Mouse (Mus musculus) embryonic facial prominence, embryonic 10.5 days (tissue): ENCODE results near the gene Rasal2. TPM values are rescaled to one million over a fixed set of nuclear protein-coding genes. Genes with fewer than 3 reads are reported as not detected.
"Not testable (repeated sequence)": the region's sequence is repeated elsewhere in the genome, so short reads cannot be mapped to it uniquely, and the experiment has no call there.

Experiments used
- DNase-seq: peaks from one replicate; pipeline ENCODE4 v3.0.0-alpha.2; 2017; ENCODE audit warnings: low spot score
- H3K27ac ChIP-seq: fragments of 300-500 bp; sonication (generic); replicated peaks from 2 replicates; pipeline ENCODE4 v1.5.1; 2016; ENCODE audit warnings: mild to moderate bottlenecking
- H3K27me3 ChIP-seq: fragments of 300-500 bp; sonication (generic); replicated peaks from 2 replicates; pipeline ENCODE4 v1.6.1; 2016; ENCODE audit warnings: low read depth, mild to moderate bottlenecking; ENCODE audit not compliant: poor library complexity, severe bottlenecking
- H3K36me3 ChIP-seq: fragments of 300-500 bp; sonication (generic); replicated peaks from 2 replicates; pipeline ENCODE4 v1.6.1; 2016; ENCODE audit warnings: mild to moderate bottlenecking, moderate library complexity
- H3K4me1 ChIP-seq: fragments of 300-500 bp; sonication (generic); 2 replicates; pipeline ENCODE4 v1.6.1; 2016
- H3K4me3 ChIP-seq: fragments of 300-500 bp; sonication (generic); 2 replicates; pipeline ENCODE4 v1.5.1; 2016; ENCODE audit warnings: mild to moderate bottlenecking, moderate library complexity
- H3K9me3 ChIP-seq: fragments of 300-500 bp; sonication (generic); 2 replicates; pipeline ENCODE4 v1.6.1; 2016; ENCODE audit warnings: mild to moderate bottlenecking
- WGBS: fragments of 180-500 bp; shearing (Covaris S2); methylation state at CpG from one replicate; pipeline ENCODE4 v1.1.7; 2016; 5-methylcytosine and 5-hydroxymethylcytosine counted together
- polyA plus RNA-seq: library from polyadenylated mRNA; unstranded; fragments of >200 nt; fragmentation: Nextera tagmentation; extraction: Ambion mirVana; gene quantifications from 2 replicates; pipeline ENCODE4 v1.2.1, GENCODE M21; 2016

The Rasal2 gene
- polyA plus RNA-seq, 1 experiment from 2014 or later, result 9.0 TPM

DNA sequence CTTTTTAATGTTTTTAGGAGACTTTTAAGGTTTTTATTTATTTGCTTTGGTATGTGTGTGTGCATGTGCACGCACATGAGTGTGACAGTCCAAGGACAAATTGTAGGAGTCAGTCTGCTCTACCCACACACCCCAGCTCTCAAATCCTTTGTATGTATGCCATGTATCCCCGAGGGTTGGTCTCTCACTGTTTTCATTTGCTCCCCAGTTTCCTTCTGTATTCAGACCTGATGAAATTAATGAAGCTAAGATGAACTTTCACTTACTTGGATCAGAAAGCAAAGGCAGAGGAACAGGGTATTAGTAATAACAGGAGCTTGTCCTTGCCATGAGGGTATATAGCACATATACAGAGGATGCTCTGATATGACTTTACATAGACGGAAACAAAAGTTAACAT is 165.1 kb downstream of the Rasal2 start:
- no peak overlapping the region for H3K27ac ChIP-seq
- 85% methylated on average over 3 of the region's 3 CpGs for WGBS
- H3K36me3 ChIP-seq, result no peaks in the 10 kb centered on the region
- H3K9me3 ChIP-seq, result no peaks in the 10 kb centered on the region
- no peaks in the 10 kb centered on the region for H3K27me3 ChIP-seq
- H3K4me3 ChIP-seq, result no peak overlapping the region
- DNase-seq, result no peak
- peaks cover 12% of the 10 kb centered on the region for H3K4me1 ChIP-seq

DNA sequence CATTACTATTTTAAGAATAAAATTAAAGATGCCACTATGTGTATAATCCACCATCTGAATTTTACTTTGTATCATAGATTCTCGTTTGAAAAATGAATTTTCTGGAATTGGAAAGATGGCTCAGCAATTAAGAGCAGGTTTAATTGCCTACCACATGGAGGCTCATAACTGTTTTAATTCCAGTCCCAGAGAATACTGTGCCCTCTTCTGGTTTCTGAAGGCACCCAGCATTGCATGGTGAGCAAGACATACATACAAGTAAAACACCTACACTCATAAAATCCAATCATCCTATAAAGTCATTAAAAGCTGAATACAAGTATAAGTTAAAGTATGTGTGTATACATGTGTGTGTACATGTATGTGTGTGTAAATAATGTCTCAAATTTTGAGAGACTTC is 165.6 kb downstream of the Rasal2 start:
- H3K36me3 ChIP-seq, result no peaks in the 10 kb centered on the region
- no peaks in the 10 kb centered on the region for H3K9me3 ChIP-seq
- DNase-seq, result no peak
- peaks cover 12% of the 10 kb centered on the region for H3K4me1 ChIP-seq
- no peaks in the 10 kb centered on the region for H3K27me3 ChIP-seq
- no peak overlapping the region for H3K4me3 ChIP-seq
- WGBS, result 79% methylated on average over 1 of the region's 1 CpGs
- no peak overlapping the region for H3K27ac ChIP-seq

DNA sequence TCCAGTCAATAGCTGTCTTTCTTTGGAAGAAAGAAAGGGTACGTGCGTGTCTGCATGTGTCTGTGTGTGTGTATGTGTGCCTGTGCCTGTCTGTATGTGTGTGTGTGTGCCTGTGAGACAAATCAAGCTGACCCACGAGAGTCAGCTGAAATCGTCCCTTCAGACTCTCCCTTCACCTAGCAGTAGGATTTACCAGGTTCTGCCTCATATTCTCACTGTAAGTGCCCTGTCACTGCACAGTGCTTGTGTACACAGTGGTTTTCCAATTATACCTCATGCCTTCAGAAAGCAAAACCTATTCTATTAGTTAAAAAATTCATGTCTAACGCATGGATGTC is 168.0 kb downstream of the Rasal2 start:
- H3K4me3 ChIP-seq, result peak overlapping the region; percentile 28; the same call in 1 of the 2 replicates
- no peaks in the 10 kb centered on the region for H3K9me3 ChIP-seq
- no peaks in the 10 kb centered on the region for H3K36me3 ChIP-seq
- no peaks in the 10 kb centered on the region for H3K27me3 ChIP-seq
- no peak for DNase-seq
- peak overlapping the region; percentile 63 for H3K27ac ChIP-seq
- 51% methylated on average over 5 of the region's 5 CpGs for whole genome bisulfite sequencing
- peaks cover 12% of the 10 kb centered on the region for H3K4me1 ChIP-seq

DNA sequence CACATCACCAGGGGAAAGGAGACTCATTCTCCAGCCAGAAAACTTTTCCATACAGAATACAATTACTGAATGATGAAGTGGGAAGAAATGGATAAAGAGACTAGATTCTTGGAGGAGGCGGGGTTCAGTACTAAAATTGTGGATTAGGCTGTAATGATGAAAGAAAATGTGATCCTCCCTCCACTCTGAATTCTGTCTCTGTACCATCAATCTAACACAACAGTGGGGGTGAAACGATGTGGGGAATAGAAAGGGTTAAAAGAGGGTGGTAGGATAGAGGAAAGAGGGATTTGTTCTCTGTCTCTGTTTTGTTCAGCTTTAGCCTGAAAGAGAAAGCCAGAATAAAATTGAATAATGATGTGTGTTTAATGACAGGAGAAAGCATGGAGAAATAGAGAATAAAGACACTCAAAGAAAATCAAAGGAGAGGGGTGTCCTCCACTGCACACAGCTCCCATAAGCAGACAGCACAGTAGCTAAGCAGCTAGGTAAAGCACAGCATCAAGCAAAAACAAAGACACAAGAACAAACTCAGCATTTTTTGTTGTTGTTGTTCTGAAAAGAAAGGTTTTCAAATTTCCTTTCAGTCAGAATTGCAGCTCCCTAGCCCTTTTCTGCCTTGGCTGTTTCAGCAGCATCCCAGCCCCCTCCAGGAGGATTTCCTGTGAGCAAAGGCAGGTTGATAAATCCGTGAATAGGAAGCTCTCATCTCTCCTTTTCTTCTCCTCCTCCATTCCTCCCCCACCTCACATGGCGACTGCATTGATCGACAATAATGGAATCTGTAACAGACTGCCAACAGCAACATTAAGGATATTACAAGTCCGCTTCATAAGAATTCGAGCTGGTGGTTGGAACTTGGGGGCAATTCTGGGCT is 168.6 kb downstream of the Rasal2 start:
- WGBS, result 44% methylated on average over 7 of the region's 7 CpGs
- Histone ChIP-seq H3K27ac (peak overlapping the region; percentile 63), H3K36me3 (no peaks in the 10 kb centered on the region), H3K9me3 (no peaks in the 10 kb centered on the region), H3K27me3 (no peaks in the 10 kb centered on the region), H3K4me1 (peaks cover 12% of the 10 kb centered on the region), H3K4me3 (peak overlapping the region; percentile 28; the same call in 1 of the 2 replicates)
- DNase-seq, result no peak

DNA sequence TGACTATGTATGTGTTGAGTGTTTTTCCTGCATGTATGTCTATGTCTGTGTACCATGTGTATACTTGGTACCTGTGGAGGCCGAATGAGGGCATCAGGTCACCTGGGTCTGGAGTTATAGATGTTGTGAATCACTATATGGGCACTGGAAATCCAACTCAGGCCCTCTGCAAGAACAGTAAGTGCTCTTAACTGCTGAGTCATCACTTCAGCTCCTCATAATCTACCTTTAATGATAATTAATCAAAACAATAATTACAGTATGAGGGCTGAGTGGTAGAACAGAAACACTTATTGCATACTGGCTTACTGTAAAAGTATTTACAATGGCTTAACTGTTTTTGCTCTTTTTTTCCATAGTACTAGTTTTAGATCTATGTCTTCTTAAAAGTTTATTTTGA is 172.7 kb downstream of the Rasal2 start:
- Histone ChIP-seq H3K27ac (no peak overlapping the region), H3K4me1 (peaks cover 12% of the 10 kb centered on the region)
- 94% methylated on average over 1 of the region's 1 CpGs for WGBS

DNA sequence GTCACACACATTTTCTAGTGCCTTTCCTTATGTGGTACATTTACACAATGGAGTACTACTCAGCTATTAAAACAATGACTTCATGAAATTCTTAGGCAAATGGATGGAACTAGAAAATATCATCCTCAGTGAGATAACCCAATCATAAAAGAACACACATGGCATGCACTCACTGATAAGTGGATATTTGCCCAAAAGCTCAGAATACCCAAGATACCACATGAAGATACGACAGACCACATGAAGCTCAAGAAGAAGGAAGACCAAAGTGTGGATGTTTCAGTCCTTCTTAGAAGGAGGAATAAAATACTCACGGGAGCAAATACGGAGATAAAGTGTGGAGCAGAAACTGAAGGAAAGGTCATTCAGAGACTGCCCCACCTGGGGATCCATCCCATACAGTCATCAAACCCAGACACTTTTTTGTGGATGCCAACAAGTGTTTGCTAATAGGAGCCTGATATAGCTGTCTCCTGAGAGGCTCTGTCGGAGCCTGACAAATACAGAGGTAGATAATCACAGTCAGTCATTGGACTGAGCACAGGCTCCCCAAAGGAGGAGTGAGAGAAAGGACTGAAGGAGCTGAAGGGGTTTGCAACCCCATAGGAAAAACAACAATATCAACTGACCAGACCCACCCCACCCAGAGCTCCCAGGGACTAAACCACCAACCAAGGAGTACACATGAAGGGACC is 175.6 kb downstream of the Rasal2 start:
- WGBS, result 91% methylated on average over 4 of the region's 4 CpGs
- not testable (repeated sequence) for H3K9me3 ChIP-seq, H3K4me3 ChIP-seq, H3K36me3 ChIP-seq, H3K27me3 ChIP-seq, H3K4me1 ChIP-seq, DNase-seq, H3K27ac ChIP-seq

More for the DNA sequence above, 172.7 kb downstream of the Rasal2 start:
- H3K9me3 ChIP-seq, result no peaks in the 10 kb centered on the region
- no peaks in the 10 kb centered on the region for H3K36me3 ChIP-seq
- H3K27me3 ChIP-seq, result no peaks in the 10 kb centered on the region
- H3K4me3 ChIP-seq, result no peak overlapping the region
- no peak for DNase-seq

DNA sequence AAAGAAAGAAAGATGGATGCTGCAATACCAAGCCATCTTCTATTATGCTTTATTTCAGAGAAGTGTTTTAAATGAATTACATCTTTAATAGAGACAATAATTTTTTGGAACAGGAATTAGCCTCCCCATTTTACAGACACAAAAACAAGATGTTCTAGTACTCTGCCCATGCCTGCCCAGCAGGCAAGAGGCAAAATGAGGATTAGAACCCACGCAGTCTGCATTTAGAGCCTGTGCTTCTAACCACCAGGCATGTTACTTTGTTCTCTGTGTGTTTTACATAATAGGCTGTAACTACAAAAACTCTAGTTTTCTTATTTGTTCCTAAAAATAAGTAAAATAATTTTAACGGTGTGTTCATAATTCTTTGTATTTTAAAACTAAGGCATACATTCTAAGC is 178.9 kb downstream of the Rasal2 start:
- DNase-seq, result no peak
- 84% methylated on average over 2 of the region's 2 CpGs for WGBS
- H3K9me3 ChIP-seq, result no peaks in the 10 kb centered on the region
- no peak overlapping the region for H3K4me3 ChIP-seq
- H3K36me3 ChIP-seq, result no peaks in the 10 kb centered on the region
- no peaks in the 10 kb centered on the region for H3K27me3 ChIP-seq
- peaks cover 18% of the 10 kb centered on the region for H3K4me1 ChIP-seq
- H3K27ac ChIP-seq, result no peak overlapping the region

DNA sequence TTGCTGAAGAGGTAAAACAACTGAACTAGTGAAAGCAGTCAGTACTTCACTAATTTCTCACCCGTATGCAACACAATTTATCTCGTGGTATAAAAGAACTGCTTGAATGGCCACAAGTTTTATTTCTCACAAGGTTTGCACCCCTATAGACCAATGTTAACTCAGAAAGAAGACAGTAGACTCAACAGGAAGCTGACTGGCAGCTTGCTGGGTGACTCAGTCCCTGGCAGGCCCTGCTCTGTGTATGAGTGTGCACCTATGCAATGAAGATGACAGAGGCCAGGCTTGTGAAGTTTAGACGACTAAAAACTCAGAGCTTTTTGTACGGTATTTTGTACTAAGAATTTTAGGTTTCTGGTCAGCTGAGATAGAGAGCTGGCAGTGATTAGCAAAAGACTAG is 180.0 kb downstream of the Rasal2 start:
- Histone ChIP-seq H3K9me3 (no peaks in the 10 kb centered on the region), H3K36me3 (no peaks in the 10 kb centered on the region), H3K27ac (no peak overlapping the region), H3K4me1 (peaks cover 18% of the 10 kb centered on the region), H3K4me3 (no peak overlapping the region), H3K27me3 (no peaks in the 10 kb centered on the region)
- WGBS, result 83% methylated on average over 4 of the region's 4 CpGs
- no peak for DNase-seq

DNA sequence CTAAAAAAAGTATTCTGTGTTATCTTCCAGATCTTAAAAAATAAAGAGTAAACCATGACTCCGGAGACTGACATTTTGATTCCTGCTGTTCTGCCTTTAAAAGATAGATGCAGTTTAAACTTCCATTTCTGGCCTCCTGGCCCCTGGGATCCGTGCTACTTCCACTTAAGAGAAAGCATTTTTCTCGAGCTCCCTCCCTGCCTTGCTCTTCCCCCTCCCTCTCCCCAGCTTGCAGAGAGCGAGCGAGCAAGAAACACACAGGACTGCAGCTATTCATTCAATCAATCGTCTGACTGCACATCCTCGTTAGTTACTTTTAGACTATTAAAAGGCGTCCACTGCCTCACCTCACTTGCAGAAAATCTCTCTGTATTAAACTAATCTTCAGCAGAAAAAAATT is 181.4 kb downstream of the Rasal2 start:
- no peak overlapping the region for H3K4me3 ChIP-seq
- 18% methylated on average over 8 of the region's 8 CpGs for WGBS
- peak; percentile 15 for DNase-seq

DNA sequence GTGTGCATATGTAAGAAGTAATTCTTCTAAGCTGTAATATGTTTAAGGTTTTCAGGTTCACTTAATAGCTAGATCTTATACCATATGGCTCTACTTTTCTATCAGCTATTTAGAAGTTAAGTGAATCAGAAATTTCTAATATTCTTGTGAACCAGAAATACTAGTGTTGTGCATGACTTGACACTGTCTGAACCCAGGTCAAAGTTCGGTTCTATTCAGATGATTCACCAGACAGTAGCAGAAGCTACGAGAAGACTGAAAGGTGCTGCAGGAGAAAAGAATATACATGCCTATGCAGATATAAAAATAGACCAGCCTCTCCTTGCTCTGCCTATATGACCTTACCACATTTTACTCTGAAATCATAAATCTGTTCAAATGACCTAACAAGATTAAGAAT is 182.0 kb downstream of the Rasal2 start:
- no peak overlapping the region for H3K27ac ChIP-seq
- H3K4me1 ChIP-seq, result peaks cover 18% of the 10 kb centered on the region
- H3K4me3 ChIP-seq, result no peak overlapping the region
- WGBS, result 68% methylated on average over 2 of the region's 2 CpGs
- H3K36me3 ChIP-seq, result no peaks in the 10 kb centered on the region
- H3K9me3 ChIP-seq, result no peaks in the 10 kb centered on the region
- DNase-seq, result no peak
- H3K27me3 ChIP-seq, result no peaks in the 10 kb centered on the region

More for the DNA sequence above, 181.4 kb downstream of the Rasal2 start:
- Histone ChIP-seq H3K9me3 (no peaks in the 10 kb centered on the region), H3K27me3 (no peaks in the 10 kb centered on the region), H3K36me3 (no peaks in the 10 kb centered on the region), H3K27ac (no peak overlapping the region), H3K4me1 (peaks cover 18% of the 10 kb centered on the region)

DNA sequence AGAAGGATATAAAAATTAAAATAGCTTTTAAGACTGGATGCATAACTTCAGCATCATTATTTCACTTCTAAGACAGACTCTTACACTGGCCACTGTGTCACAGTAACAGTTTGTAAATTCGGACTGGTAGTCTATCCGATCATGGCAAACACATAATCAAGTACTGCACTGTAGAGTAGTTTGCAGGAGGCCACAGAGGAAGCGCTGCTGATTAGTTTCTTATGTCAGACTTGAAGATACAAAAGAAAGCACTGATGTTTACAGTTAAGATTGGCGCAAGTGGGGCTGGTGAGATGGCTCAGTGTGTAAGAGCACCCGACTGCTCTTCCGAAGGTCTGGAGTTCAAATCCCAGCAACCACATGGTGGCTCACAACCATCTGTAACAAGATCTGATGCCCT is 187.4 kb downstream of the Rasal2 start:
- H3K4me3 ChIP-seq, result no peak overlapping the region
- no peaks in the 10 kb centered on the region for H3K9me3 ChIP-seq
- no peak for DNase-seq
- 87% methylated on average over 6 of the region's 6 CpGs for WGBS
- no peaks in the 10 kb centered on the region for H3K36me3 ChIP-seq
- H3K27ac ChIP-seq, result no peak overlapping the region
- no peaks in the 10 kb centered on the region for H3K4me1 ChIP-seq
- H3K27me3 ChIP-seq, result no peaks in the 10 kb centered on the region

DNA sequence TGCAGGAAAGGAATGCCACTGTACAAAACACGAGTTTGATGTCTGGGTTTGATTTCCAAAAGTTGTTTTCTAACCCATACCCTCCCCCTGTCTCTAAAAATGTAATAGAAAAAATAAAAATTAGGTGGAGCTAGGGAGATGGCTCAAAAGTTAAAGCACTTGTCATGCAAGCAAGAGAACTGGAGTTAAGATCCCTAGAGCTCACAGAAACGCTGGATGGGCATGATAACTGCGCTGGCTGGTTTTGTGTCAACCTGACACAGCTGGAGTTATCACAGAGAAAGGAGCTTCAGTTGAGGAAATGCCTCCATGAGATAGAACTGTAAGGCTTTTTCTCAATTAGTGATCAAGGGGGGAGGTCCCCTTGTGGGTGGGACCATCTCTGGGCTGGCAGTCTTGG is 191.5 kb downstream of the Rasal2 start:
- no peaks in the 10 kb centered on the region for H3K36me3 ChIP-seq
- no peaks in the 10 kb centered on the region for H3K4me1 ChIP-seq
- H3K4me3 ChIP-seq, result no peak overlapping the region
- WGBS, result 91% methylated on average over 3 of the region's 3 CpGs
- no peak overlapping the region for H3K27ac ChIP-seq
- no peaks in the 10 kb centered on the region for H3K27me3 ChIP-seq
- DNase-seq, result no peak
- no peaks in the 10 kb centered on the region for H3K9me3 ChIP-seq

DNA sequence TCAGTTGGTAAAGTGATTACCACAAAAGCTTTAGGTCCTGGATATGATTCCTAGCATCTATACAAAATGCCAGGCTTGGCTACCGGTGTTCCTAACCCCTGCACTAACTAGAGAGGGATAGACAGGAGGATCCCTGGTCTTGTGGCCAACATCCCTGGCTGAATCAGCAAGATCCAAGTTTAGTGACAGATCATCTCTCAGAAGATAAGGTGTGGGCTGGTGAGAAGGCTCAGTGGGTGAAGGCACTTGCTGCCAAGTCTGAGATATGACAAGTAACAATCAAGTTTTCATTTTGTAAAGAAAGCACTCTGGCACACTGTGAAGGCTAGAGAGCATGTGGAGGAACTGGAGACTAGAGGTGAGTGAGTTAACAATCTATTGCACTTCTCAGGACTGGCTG is 191.9 kb downstream of the Rasal2 start:
- no peak overlapping the region for H3K27ac ChIP-seq
- no peaks in the 10 kb centered on the region for H3K9me3 ChIP-seq
- no peaks in the 10 kb centered on the region for H3K4me1 ChIP-seq
- no peaks in the 10 kb centered on the region for H3K27me3 ChIP-seq
- no peak for DNase-seq
- no peak overlapping the region for H3K4me3 ChIP-seq
- 93% methylated on average over 1 of the region's 1 CpGs for WGBS
- H3K36me3 ChIP-seq, result no peaks in the 10 kb centered on the region
